Mouse (Mus musculus) MEL (cell line): ENCODE measurements around the gene Fam19a4.

Source experiments
- CTCF ChIP-seq, 3 experiments: IDR thresholded peaks in 2 of 3; conservative IDR thresholded peaks in 1 of 3; 2 replicates each; pipeline ENCODE4 v1.5.1; 2011 to 2012; ENCODE audit warnings: low read length in 3 of 3, low read depth in 2 of 3, mild to moderate bottlenecking in 2 of 3, improper control_type of control experiment in 1 of 3, inconsistent platforms in 1 of 3, mixed read lengths in 1 of 3, moderate library complexity in 1 of 3; ENCODE audit not compliant: control insufficient read depth in 1 of 3, insufficient read depth in 1 of 3, poor library complexity in 1 of 3, severe bottlenecking in 1 of 3
- GABPA ChIP-seq: IDR thresholded peaks from 2 replicates; pipeline ENCODE4 v1.6.1; 2012; ENCODE audit warnings: low read depth, mild to moderate bottlenecking, inconsistent platforms, low read length, improper control_type of control experiment, moderate library complexity
- NELFE ChIP-seq: IDR thresholded peaks from 2 replicates; pipeline ENCODE4 v1.6.1; 2011; ENCODE audit warnings: low read depth, low read length, improper control_type of control experiment
- POLR2A ChIP-seq, 2 experiments: IDR thresholded peaks; 2 replicates each; pipeline ENCODE4 v1.6.1; 2011 to 2012; ENCODE audit warnings: low read length in 2 of 2, mild to moderate bottlenecking in 2 of 2, control low read depth in 1 of 2, improper control_type of control experiment in 1 of 2, low read depth in 1 of 2, moderate library complexity in 1 of 2; ENCODE audit not compliant: control insufficient read depth in 1 of 2, insufficient read depth in 1 of 2, poor library complexity in 1 of 2
- TAL1 ChIP-seq: IDR thresholded peaks from 2 replicates; pipeline ENCODE4 v1.6.1; 2012; ENCODE audit warnings: mild to moderate bottlenecking, inconsistent platforms, low read length, moderate library complexity, mixed read lengths
- TCF12 ChIP-seq: IDR thresholded peaks from 2 replicates; pipeline ENCODE4 v1.6.1; 2014; ENCODE audit warnings: low read depth, mild to moderate bottlenecking, inconsistent platforms, low read length, improper control_type of control experiment, moderate library complexity

GRCm38 (mm10) chr6:96944796-96945195 lies 115.4 kb downstream of the Fam19a4 start:
- no peak for TF ChIP-seq TAL1
- no peak for TF ChIP-seq GABPA
- no peak for TF ChIP-seq NELFE
- TF ChIP-seq CTCF (IDR thresholded peaks at IDR 0.05 in 2 of 3, conservative IDR thresholded peaks at IDR 0.05 in 1 of 3; ENCODE audit: control insufficient read depth in 1 of 3, insufficient read depth in 1 of 3, low read depth in 2 of 3, low read length in 3 of 3, poor library complexity in 1 of 3, severe bottlenecking in 1 of 3), result no peak
- no peak for TF ChIP-seq POLR2A (IDR thresholded peaks at IDR 0.05; ENCODE audit: control insufficient read depth in 1 of 2, insufficient read depth in 1 of 2, low read depth in 1 of 2, low read length in 2 of 2, poor library complexity in 1 of 2)
- no peak for TF ChIP-seq TCF12
